Mouse (Mus musculus): ENCODE results near the gene Acbd6. TPM values are rescaled to one million over a fixed set of nuclear protein-coding genes. Genes with fewer than 3 reads are reported as not detected.

Acbd6 gene
- 41.7 TPM for polyA plus RNA-seq (2014; fragmentation: Illumina TruSeq; extraction: RNeasy Lipid Tissue Mini Kit (QIAGEN cat#74804); ENCODE audit: low read depth, low replicate concordance)

GRCm38 (mm10) chr1:155558012-155558842 lies at the start of gene Acbd6:
Gene Acbd6, plus strand, starts transcription at chr1:155558120.

Other genes with a start within 250 kb of the Acbd6 start
- 111 TPM for gene Xpr1, start 140.7 kb upstream of the Acbd6 start, polyA plus RNA-seq (2014; fragmentation: Illumina TruSeq; extraction: RNeasy Lipid Tissue Mini Kit (QIAGEN cat#74804); ENCODE audit: low read depth, low replicate concordance)
- not detected for gene Lhx4, start 193.6 kb downstream of the Acbd6 start, polyA plus RNA-seq (2014; fragmentation: Illumina TruSeq; extraction: RNeasy Lipid Tissue Mini Kit (QIAGEN cat#74804); ENCODE audit: low read depth, low replicate concordance)

Data from sigmoid colon, adult 10 weeks (tissue).